Mouse (Mus musculus) CD4-positive, CD25-positive, alpha-beta regulatory T cell, adult 4 months (primary cell): Measurements from ENCODE around the gene Pigf. TPM values are rescaled to one million over a fixed set of nuclear protein-coding genes. Genes with fewer than 3 reads are reported as not detected.

Experiments
- ATAC-seq: one replicate; pipeline ENCODE4 v1.8.0; 2017
- polyA plus RNA-seq, 2 experiments: library from polyadenylated mRNA; unstranded; fragments of 100-300 nt; shearing (Covaris generic); gene quantifications; one replicate each; pipeline ENCODE4 v1.2.1; 2017

Pigf gene
- polyA plus RNA-seq, 2 experiments from 2014 or later: 20.4 to 22.1 TPM

GRCm38 (mm10) chr17:87024491-87025242 is 539 bp downstream of the Pigf start:
- ATAC-seq: peak; percentile 10

DNA sequence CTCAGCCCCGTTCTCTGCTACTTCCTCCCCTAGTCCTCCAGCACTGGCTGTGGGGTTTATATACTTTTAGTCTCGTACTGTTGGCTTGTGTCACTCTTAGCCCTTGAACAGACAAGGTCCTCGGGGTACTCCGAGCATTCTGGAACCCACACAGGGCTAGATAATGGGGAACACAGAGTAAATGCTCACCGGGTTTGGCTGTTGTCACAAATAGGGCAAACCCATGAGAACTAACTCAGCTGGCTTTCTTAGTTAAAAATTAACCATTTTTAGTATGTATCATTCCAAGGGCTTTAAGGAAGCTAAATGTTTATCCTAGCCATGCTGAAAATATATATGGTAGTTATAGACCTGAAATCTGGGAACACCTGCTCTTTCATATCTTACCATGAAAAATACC is 5.5 kb downstream of the Pigf start:
- ATAC-seq: no peak

GRCm38 (mm10) chr17:87011301-87012019 is 13.7 kb downstream of the Pigf start:
- no peak for ATAC-seq

GRCm38 (mm10) chr17:87008950-87009349 is 16.3 kb downstream of the Pigf start:
- no peak for ATAC-seq

GRCm38 (mm10) chr17:86997323-86997722 is 27.9 kb downstream of the Pigf start:
- no peak for ATAC-seq

- ATAC-seq: no peak
Measured at GRCm38 (mm10) chr17:86991306-86991705, 33.9 kb downstream of the Pigf start.

- ATAC-seq: no peak
Measured at GRCm38 (mm10) chr17:86988601-86989184, 36.5 kb downstream of the Pigf start.

- no peak for ATAC-seq
Measured at GRCm38 (mm10) chr17:86988161-86988560, 37.0 kb downstream of the Pigf start.

- no peak for ATAC-seq
Measured at GRCm38 (mm10) chr17:86986449-86987138, 38.6 kb downstream of the Pigf start.

DNA sequence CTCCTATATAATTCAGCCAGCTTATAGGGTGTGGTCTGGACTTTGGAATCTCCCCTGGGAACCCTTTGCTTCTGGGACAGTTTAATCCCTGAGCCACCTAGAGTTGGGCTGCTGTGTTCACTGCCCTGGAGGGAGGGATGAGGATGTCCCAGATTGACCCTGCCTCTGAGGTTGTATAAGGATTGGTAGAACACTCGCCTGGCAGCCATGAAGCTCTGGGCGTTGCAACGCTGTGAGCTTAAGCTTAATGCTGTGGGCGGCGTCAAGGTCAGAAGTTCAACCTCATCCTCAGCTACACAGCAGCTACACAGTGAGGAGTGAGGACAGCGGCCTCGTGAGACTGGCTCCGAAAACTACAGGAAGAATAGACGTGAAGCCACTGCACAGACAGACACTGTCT is 42.7 kb downstream of the Pigf start:
- ATAC-seq: no peak

GRCm38 (mm10) chr17:86981701-86982100 is 43.5 kb downstream of the Pigf start:
- ATAC-seq: no peak

- ATAC-seq: no peak
Measured at GRCm38 (mm10) chr17:86981205-86981604, 44.0 kb downstream of the Pigf start.

DNA sequence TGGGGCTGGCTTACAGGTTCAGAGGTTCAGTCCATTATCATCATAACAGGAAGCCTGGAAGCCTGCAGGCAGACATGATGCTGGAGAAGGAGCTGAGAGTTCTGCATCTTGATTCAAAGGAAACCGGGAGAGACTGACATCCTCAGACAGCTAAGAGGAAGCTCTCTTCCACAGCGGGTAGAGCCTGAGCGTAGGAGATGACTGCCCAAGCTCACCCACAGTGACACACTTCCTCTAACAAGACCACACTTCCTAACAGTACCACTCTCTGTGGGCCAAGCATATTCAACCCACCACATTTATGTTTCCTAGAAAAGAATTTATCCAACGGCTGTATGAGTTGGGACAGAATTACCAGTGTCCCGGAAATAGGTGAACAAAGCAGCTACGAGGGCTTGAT is 46.7 kb downstream of the Pigf start:
- ATAC-seq: no peak

GRCm38 (mm10) chr17:86976387-86976786 is 48.8 kb downstream of the Pigf start:
- peak; percentile 77 for ATAC-seq

DNA sequence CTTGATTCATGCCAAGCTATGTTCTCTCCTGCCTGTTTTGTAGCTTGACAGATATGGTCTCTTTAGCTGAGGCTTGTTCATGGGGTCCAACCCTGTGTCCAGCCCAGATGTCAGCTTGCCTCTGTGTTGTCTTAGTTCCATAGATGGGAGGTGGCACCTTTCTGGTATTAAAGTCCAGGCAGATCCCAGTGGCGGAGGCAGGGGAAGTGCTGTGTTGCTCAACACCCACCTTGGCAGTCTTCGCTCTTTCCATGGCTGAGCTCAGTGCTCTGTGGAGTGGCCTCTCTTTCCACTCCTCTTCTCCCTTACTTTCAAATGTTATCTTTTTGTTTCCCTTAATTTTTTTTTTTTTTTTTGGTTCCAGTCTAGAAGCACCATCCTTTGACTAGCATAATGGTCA is 52.1 kb downstream of the Pigf start:
- ATAC-seq: no peak

GRCm38 (mm10) chr17:86971860-86972259 is 53.3 kb downstream of the Pigf start:
- no peak for ATAC-seq

- ATAC-seq: peak; percentile 30
Measured at GRCm38 (mm10) chr17:86971036-86971435, 54.2 kb downstream of the Pigf start.

DNA sequence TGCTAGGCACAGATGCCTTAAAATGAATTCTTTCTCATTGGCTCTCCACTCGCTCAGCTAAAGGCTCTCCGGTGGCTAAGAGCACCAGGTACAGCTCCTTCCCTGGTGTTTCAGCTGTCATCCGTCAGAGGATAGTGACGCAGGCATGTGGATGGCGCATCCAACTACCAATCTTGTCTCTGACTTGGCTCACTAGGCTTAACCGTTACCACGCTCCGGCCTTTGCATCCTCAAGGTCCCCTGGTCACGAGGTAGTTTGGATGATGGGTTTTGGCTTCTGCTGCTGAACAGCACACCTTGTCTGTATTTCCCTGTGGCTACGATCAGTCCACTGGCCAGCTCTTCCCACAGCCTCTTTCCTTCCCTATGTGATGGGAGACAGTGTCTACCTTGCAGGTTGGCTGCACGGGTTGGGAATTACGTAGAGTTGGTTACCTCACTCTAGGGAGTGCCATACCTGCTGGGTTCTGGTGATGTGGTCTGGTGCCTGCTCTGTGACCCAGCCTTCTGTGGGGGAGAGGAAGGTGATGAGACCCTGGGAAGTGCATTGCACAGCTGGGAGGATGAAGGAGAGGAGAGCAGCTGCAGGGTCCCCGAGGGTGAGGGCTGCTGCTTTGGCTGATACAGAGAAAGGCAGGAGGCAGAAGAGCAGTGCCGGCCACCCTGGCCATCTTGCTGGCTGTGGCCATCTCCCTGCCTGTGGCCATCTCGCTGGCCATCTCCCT is 55.0 kb downstream of the Pigf start:
- no peak for ATAC-seq

DNA sequence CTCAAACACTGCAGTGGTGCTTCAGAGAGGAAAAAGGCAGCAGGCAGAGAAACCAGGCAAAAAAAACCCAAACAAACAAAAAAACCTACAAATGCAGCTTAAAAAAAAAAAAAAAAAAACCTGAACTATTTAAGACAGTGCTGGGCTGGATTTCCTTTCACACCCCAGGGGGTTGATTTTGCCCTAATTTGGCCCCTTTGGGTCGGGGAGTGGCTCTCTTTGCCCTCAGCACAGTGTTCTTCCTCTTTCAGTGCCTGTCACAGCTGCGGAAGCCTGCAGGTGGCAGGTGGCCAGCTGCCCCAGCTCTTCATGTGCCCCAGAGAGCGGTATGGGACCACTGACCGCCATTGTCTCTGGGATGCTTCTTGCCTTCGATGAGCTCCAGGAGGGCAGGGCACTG is 55.6 kb downstream of the Pigf start:
- ATAC-seq: peak; percentile 66

DNA sequence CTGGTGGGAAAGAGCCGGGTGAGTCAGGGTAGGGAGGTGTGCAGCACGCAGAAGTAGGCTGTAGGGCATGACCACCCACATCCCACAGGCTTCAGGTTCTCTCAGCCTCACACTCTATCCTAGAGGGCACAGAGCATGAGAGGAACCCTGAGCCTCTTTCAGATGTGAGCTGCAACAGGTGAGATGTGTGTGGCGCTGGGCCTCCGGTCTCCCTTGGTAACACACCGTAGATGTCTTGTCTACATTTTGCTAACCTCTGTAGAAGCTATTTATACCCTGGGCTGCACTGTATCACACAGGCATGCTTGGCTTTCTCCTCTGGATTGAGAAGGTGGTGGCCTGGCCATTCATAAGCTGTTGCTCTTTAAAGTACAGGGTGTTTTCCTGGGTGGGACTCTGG is 56.6 kb downstream of the Pigf start:
- ATAC-seq: no peak

GRCm38 (mm10) chr17:86967536-86968525 is 57.4 kb downstream of the Pigf start:
- no peak for ATAC-seq
